Mouse (Mus musculus): ENCODE results near the gene Acp6.

Gene Acp6

GRCm38 (mm10) chr3:97199261-97199660, 40.7 kb downstream of the Acp6 start:
- no peak for DNase-seq

DNA sequence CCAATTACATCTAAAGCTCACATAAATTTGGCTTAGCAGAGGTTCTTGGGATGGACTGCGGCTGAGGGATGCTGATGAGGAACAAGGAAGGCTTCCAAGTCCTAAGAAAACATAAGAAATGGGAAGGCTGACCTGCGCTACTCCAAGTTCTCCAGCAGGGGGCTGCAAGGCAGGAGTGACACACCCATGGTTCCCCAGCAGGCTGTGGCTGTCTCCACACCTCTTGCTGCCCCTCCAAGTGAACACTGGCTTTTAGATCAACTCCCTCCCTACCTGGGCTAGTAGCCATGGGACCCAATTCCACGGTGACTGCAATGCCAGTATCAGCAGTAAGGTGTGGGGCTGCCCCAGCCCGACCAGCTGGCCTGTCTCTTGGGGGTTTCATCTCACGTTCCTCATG, 43.4 kb downstream of the Acp6 start:
- DNase-seq, result peak; percentile 63

DNA sequence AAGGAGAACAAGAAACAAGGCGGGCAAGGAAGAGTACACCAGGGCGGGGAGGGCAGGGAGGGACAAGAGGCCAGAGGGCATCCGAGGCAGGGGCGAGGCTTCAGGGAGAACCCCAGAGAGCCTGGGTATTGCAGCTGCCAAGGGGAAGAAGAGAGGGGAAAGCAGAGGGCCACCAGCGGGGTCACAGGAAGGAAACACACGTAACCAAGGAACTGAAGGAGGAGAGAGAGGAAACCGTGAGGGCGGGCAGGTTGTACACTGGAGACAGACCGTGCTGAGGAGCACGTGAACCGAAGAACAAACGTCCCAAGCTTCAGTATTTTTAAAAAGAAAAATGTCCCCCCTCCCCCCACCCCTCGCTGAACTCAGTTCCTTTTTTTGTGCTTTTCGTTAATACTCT, 45.3 kb downstream of the Acp6 start:
- DNase-seq, result peak; percentile 38

GRCm38 (mm10) chr3:97206521-97206920, 47.9 kb downstream of the Acp6 start:
- no peak for DNase-seq

DNA sequence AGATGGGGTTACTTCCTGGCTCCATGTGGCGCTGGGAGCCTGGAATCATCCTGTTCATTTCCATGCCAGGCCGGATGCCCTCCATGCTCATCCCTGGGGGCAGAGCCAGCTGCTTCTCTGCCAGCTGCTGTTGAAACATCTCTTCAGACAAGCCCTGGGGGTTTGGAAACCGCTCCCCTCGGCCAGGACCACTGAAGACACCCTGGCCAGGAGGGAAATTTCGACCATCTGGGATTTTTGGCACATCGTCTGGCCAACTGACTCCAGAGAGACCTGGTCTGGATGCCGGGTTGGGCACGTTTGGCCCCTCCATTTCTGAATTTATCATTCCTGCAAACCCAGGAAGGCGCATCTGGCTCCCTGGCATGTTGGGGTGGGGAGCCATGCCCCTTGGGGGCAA, 50.8 kb downstream of the Acp6 start:
- DNase-seq, result no peak

- no peak for DNase-seq
Observed at GRCm38 (mm10) chr3:97211177-97211576, 52.6 kb downstream of the Acp6 start.

GRCm38 (mm10) chr3:97213871-97214270, 55.3 kb downstream of the Acp6 start:
- DNase-seq, result no peak

GRCm38 (mm10) chr3:97214439-97214838, 55.9 kb downstream of the Acp6 start:
- no peak for DNase-seq

DNA sequence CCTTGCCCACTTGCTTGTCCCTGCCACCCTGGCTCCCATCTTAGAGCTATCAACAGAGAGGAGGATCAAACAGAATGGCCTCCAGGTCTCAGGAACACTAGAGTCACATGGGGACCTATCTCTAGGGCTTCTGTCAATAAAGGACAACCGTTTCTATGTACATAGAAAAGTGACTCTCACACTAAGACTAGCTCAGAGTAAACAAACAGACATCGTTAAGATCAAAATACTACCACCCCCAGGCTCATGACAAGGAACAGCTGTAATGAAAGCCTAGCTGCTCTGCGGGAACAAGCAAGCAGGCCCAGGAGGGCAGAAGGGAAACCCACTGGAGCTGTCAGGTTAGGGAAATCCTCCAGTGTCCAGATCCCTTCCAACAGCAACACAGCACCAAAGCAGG, 56.9 kb downstream of the Acp6 start:
- no peak for DNase-seq

- DNase-seq, result no peak
Observed at GRCm38 (mm10) chr3:97223261-97223660, 64.7 kb downstream of the Acp6 start.

DNA sequence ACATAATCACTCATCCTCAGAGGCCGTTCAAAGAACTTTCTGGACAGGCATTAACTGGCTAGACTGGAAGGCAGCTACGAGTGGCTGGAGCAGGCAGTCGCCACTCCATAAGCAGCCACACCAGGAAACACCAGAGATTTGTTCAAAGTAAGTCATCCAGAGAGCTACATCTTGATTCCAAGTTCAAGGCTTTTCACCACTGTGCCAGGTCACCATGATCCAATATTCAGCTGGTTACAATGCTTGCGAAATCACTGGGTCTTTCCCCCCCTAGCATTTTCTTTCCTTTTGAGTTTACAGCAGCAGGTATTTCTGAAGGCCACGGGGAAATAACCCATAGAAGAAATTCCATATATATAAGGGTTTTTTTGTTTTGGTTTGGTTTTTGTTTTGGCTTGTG, 66.7 kb downstream of the Acp6 start:
- DNase-seq, result no peak

GRCm38 (mm10) chr3:97226719-97227118, 68.1 kb downstream of the Acp6 start:
- no peak for DNase-seq

Data from thymus, postnatal 25 days (tissue).